Mouse (Mus musculus) brain, embryonic 14.5 days (tissue): Measurements from ENCODE around the gene Tmx2.

Experiments used
- CTCF ChIP-seq: fragments of 200-500 bp; IDR thresholded peaks from 2 replicates; pipeline ENCODE4 v1.5.1; 2012; ENCODE audit warnings: inconsistent platforms, mild to moderate bottlenecking, moderate library complexity, borderline replicate concordance; ENCODE audit not compliant: insufficient read depth, insufficient read length; ENCODE audit errors: extremely low read depth
- POLR2A ChIP-seq: fragments of 200-500 bp; IDR thresholded peaks from 2 replicates; pipeline ENCODE4 v1.6.1; 2012; ENCODE audit warnings: mild to moderate bottlenecking, inconsistent platforms, borderline replicate concordance; ENCODE audit not compliant: poor library complexity, insufficient read depth, insufficient read length, severe bottlenecking; ENCODE audit errors: extremely low read depth

GRCm38 (mm10) chr2:84726716-84727115 lies 47.8 kb upstream of the Tmx2 start:
- TF ChIP-seq CTCF (no peak), POLR2A (no peak)
